Mouse (Mus musculus) cerebellum, postnatal 36 days (tissue): ENCODE results near the gene Hipk1.
"Not testable (repeated sequence)": the region's sequence is repeated elsewhere in the genome, so short reads cannot be mapped to it uniquely, and the experiment has no call there.

Experiments used
- DNase-seq, 2 experiments: peaks; one replicate each; pipeline ENCODE4 v3.0.0; 2021 to 2022; ENCODE audit warnings: mixed read lengths in 2 of 2

Hipk1 gene

DNA sequence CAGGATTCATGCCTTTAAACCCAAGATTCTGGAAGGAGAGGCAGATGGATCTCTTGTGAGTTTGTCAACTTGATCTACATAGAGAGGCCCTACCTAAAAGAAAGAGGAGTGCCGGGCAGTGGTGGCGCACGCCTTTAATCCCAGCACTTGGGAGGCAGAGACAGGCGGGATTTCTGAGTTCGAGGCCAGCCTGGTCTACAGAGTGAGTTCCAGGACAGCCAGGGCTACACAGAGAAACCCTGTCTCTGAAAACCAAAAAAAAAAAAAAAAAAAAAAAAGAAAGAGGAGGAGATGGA lies 696 bp upstream of the Hipk1 start:
- not testable (repeated sequence) for DNase-seq

GRCm38 (mm10) chr3:103790346-103791145 lies 817 bp downstream of the Hipk1 start:
- peak; percentile 29 to 49 for DNase-seq

- peak; percentile 17 to 36 for DNase-seq
These were observed 1.4 kb downstream of the Hipk1 start for GRCm38 (mm10) chr3:103789891-103790345.

GRCm38 (mm10) chr3:103789096-103789495 lies 2.3 kb downstream of the Hipk1 start:
- DNase-seq, result no peak

DNA sequence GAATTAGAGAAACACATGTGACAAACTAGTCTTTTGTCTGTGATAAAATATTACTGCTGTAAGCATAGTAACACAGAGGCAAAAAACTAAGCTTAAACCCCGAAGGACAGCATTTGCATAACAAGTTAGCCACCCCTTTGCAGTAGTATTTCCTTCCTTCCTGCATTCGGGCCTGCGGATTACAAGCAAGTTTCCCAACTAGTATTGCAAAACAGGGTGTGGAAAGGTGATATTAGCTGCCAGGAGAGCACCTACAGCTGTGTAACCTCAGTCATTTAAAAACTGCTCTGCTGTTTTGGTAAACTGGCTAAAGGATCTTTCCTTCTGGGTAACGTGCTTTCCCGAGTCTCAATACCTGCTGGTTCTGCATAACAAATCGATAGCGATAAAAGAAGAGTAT lies 4.1 kb downstream of the Hipk1 start:
- DNase-seq, result no peak

- DNase-seq, result no peak
These were observed 8.3 kb downstream of the Hipk1 start for GRCm38 (mm10) chr3:103782844-103783609.

GRCm38 (mm10) chr3:103780777-103781176 lies 10.6 kb downstream of the Hipk1 start:
- no peak for DNase-seq

GRCm38 (mm10) chr3:103780271-103780670 lies 11.1 kb downstream of the Hipk1 start:
- DNase-seq, result peak; percentile 27 to 32

DNA sequence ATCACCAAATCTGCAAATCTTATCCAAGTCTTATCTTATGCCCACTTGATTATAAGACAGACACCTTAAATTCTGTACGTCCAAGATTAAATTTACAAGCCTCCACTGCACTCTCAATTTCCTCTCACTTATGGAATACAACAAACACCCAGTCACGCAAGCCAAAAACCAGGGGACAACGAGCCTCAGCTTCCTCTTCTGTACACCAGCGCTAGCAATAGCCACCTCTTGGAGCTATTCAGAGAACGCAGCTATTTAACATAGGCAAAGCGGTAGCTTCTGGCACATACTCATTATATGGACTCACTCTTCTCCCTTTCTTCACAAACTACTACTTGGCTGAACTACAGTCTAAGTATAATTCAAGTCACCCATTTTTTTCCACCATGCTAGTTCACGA lies 12.2 kb downstream of the Hipk1 start:
- no peak for DNase-seq

- no peak for DNase-seq
These were observed 12.7 kb downstream of the Hipk1 start for GRCm38 (mm10) chr3:103778660-103779059.

- peak; percentile 65 to 69 for DNase-seq
These were observed 13.4 kb downstream of the Hipk1 start for GRCm38 (mm10) chr3:103777940-103778339.

DNA sequence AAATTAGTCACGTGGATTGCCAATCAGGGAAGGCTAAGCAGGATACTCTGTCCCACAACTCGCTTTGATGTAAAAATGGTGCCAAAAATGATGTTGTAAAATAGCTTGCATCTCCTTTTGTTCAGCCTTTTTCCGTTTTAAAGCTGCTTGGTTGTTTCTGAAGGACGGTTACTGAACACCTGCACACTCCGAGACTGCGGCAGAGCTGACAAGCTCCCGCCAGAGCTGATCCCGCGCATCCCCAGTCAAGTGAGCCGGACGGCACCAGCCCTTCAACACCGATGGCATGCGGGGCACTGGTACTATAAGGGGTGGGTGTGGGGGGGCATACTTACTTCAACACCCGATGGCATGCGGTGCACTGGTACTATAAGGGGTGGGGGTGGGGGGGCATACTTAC lies 17.4 kb downstream of the Hipk1 start:
- DNase-seq, result no peak

DNA sequence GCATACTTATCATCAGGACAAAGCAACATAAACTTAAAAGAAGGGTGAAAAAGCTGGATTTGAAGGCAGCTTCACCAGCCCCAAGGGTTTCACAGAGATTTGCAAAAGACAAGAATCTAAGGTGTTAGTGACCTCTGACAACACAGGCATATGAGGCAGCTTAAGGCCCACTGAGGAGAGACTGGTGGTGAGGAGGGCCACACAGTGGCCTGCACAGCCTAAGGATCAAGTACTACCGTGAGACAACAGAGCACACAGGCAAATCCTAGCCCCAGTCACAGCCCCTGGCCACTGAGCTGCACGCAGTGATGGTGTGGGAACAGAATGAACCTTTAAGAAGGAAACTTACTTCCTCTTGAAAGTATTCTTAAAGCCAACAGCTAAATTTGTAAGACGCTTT lies 17.9 kb downstream of the Hipk1 start:
- DNase-seq, result no peak

DNA sequence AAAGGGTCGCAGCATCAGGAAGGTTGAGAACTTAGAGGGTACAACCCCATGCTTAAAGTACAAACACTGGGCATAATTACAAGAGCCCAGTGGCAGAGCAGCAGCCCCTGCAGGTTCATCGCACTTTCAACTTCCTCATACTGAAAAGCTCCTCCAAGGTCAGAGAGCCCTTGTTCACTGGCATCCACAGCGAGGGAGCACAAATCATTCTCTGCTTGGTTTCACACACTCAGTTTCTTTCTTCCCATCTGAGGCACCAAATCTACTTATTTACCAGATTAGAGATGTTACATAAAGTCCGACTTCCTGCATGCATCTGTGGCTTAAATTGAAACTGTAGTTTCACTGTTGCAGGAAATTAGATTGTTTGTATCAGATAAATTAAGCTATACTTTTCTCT lies 18.5 kb downstream of the Hipk1 start:
- DNase-seq, result no peak

DNA sequence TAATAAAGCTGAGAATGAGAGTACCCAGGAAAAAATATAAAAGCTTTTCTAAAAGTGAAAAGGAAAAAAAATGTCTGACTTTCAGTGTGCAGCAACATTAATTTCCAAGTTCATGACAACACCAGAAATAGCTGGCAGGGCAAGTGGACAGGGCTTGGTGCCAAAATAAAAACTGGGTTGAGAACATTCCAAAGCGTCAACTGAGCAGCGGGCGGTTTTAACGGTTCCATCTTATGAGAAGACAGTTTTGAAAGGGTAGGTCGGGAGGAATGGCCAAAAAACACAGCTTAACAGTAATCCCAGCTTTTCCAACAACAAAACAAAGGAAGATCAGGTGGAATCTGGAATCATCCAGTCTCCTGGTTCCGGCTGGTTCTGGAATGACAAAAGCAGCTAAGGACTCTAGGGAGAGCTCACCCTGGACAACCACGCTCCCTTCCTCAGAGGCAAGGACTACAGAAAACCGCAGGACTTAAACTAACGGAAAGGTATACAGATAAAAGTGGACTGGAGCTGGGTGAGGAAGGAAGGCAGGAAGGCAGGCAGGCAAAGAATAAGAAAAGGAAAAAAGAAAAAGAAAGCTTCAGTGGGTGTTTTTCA lies 19.7 kb downstream of the Hipk1 start:
- peak; percentile 76 to 89 for DNase-seq

DNA sequence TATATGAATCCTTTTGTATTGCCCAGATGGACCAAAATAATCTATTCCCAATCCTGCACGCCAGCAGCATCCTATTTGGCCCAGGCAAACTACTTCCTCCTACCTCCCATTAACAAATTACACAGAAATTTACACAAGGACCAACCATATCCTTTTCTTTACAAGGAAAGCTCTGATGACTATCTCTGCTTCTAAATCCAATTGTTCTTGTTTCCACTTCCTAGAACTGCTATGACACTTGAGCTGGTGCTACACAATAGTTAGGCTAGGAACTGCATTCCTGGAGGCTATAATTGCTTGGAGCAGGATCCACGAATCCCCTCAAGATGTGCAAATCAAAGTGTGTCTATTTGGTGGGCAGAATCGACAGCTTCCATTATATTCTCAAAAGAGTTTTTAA lies 24.6 kb downstream of the Hipk1 start:
- no peak for DNase-seq

- DNase-seq, result no peak
These were observed 31.9 kb downstream of the Hipk1 start for GRCm38 (mm10) chr3:103759261-103759970.

DNA sequence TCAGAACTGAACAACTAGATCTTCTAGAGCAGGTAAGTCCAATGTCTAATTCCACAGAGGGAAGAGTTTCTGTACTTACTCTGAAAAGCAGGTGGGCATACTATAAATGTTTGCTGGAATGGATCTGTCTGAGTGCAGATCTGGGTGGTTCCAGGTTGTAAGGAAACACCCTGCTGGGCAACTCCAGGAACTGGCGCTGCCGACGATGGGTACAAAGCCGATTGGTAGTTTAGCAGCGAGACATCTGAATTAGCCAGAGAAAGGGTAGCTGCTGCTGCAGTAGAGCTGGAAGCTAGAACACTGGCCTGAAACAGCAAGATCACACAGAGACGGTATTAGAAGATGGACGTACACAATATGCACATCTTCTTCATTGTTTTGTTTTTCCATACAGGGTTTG lies 32.9 kb downstream of the Hipk1 start:
- DNase-seq, result no peak

- no peak for DNase-seq
These were observed 34.4 kb downstream of the Hipk1 start for GRCm38 (mm10) chr3:103756920-103757319.

GRCm38 (mm10) chr3:103755351-103755750 lies 36.0 kb downstream of the Hipk1 start:
- no peak for DNase-seq

DNA sequence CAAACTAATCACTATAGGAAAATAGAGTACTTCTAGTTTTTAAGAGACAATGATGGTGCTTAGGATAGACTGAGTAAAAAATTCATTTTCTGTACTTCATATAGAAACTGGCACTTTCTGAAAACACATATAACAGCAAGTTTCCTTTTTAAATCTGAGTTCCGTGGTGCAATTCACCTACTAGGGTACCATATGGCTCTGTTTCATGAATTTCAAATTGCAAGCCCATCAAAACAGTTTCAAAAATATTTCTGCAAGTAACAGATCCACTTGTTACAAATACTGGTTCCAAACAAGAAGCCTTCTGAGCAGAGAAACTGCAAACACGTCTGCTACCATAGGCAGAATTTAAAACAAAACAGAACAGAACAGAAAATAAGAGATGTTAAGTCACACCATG lies 39.8 kb downstream of the Hipk1 start:
- no peak for DNase-seq

DNA sequence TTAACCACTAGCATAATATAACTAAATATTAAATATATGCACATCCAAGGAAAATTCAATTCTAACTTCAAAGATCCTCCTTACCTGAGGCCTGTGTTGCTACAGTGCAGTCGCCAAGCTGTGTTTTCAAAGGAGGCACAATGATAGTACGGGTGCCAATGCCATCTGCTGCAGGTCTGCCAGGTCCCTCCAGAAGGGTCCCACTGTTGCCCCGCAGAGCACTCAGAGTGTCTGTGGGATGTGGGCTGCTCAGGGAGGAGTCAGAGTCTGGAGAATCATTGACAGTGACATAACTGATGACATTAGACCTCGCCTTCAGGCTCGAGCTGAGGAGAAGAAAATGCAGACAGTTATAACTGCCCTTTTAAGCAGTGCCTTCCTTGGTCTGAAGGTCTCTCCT lies 44.7 kb downstream of the Hipk1 start:
- no peak for DNase-seq
